Mouse (Mus musculus) cerebellum, adult 2 months (tissue): ENCODE results near the gene Senp3.

Experiments used
- CTCF ChIP-seq: fragments of 200-500 bp; IDR thresholded peaks from 2 replicates; pipeline ENCODE4 v1.5.1; 2011; ENCODE audit warnings: low read depth, mild to moderate bottlenecking, control low read depth, low read length, moderate library complexity, borderline replicate concordance; ENCODE audit not compliant: insufficient read depth
- POLR2A ChIP-seq: fragments of 200-500 bp; IDR thresholded peaks from 2 replicates; pipeline ENCODE4 v1.6.1; 2011; ENCODE audit warnings: low read length, control low read depth, borderline replicate concordance; ENCODE audit not compliant: insufficient read depth

DNA sequence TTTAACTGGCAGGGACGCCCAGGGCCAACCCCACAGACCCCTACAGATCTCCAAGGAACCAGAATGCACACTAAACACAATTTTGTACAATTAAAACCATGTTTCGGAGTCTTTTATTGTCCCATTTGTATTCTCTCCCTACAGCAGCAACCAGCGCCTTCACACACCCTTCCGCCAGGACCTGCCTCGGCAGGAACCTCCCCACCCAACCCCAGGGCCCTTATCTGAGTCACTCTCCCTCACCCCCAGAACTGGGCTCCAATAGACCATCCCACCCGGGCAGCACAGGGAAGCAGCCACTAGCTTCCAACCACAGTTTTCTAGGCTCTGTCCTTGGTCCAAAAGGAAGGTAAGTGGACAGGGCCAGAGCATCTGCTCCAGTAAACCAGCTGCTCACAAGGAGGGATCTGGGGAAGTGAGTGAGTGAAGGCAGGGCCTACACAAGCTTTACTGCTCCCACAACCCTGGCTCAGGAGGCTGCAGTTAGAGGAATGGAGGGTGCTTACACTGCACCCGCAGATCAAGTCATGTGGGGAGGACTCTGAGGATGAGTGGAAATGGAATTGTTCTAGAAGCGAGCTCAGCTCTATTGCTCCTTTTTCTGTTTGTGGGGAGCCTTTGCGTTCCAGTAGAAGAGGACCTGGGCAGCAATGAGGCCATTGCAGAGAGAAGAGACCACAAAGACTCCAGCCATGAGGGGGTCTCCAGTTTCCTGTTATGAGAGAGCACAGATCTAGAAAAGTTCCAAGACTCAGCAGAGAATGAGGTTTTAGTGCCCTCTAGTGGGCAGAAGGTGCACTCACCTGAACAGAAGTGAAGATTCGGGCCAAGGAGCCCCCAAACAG lies 25.0 kb downstream of the Senp3 start:
- TF ChIP-seq CTCF (peak; percentile 74), POLR2A (no peak)
